Mouse (Mus musculus): Measurements from ENCODE around the gene Mvk.

GRCm38 (mm10) chr5:114504826-114505225 is 60.8 kb downstream of the Mvk start:
- TF ChIP-seq MAX (IDR thresholded peaks at IDR 0.05) = no peak
- no peak for TF ChIP-seq USF1 (IDR thresholded peaks at IDR 0.05; ENCODE audit: low read depth)
- no peak for TF ChIP-seq CTCF (IDR thresholded peaks at IDR 0.05; ENCODE audit: control insufficient read depth, insufficient read depth, insufficient read length)
- TF ChIP-seq MYOG (IDR thresholded peaks at IDR 0.05; ENCODE audit: control insufficient read depth, extremely low read depth, insufficient read length) = no peak

Data from C2C12 (cell line).